Mouse (Mus musculus) brain, embryonic 14.5 days (tissue): Measurements from ENCODE around the gene Zfp652. TPM values are rescaled to one million over a fixed set of nuclear protein-coding genes. Genes with fewer than 3 reads are reported as not detected.
A peak's percentile ranks its signal among the peaks of the same experiment; 100 is the strongest.

Experiments
- DNase-seq: peaks from one replicate; pipeline ENCODE4 v3.0.0-alpha.2; 2011; ENCODE audit warnings: low read depth
- CTCF ChIP-seq: fragments of 200-500 bp; IDR thresholded peaks from 2 replicates; pipeline ENCODE4 v1.5.1; 2012; ENCODE audit warnings: inconsistent platforms, mild to moderate bottlenecking, moderate library complexity, borderline replicate concordance; ENCODE audit not compliant: insufficient read depth, insufficient read length; ENCODE audit errors: extremely low read depth
- POLR2A ChIP-seq: fragments of 200-500 bp; IDR thresholded peaks from 2 replicates; pipeline ENCODE4 v1.6.1; 2012; ENCODE audit warnings: mild to moderate bottlenecking, inconsistent platforms, borderline replicate concordance; ENCODE audit not compliant: poor library complexity, insufficient read depth, insufficient read length, severe bottlenecking; ENCODE audit errors: extremely low read depth
- polyA plus RNA-seq: library from polyadenylated mRNA; depleted of rRNA; stranded (reverse); fragments of >200 nt; gene quantifications from 2 replicates; pipeline ENCODE4 v1.2.3, GENCODE M21; 2012

Gene Zfp652
- polyA plus RNA-seq, 1 experiment, result 35.9 TPM

DNA sequence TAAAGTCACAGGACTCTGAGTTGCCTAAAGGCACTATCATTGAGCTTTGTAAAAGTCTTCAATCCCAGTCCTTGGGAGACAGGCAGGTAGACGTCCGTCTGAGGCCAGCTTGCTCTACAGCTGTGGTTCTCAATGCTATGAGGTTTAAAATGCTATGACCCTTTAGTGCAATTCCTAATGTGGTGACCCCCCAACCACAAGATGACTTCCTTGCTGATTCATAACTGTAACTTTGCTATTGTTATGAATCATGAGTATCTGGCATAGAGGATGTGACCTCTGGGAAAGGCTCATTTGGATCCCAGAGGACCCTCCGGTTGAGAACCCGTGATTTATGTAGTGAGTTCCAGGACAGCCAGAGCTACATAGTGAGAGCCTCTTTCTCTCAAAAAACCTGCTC is 66.9 kb downstream of the Zfp652 start:
- DNase-seq, result no peak
- TF ChIP-seq POLR2A (no peak), CTCF (no peak)

DNA sequence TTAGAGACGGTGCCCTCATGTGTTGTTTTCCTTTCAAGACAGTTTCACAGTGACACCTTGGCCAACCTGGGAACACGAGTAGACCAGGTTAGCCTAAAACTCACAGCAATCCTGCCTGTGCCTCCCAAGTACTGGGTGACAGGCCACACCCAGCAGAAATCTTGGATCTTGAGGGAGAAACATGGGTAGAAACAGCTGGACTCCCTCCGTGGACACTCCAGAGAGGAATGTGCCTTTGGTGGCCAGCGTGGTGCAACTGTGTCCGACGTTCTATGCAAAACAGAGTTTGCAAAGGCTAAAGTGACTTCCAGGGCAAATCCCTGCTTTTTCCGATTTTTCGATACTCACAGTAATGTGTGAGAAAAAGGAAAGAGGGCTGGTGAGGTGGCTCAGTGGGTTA is 68.0 kb downstream of the Zfp652 start:
- DNase-seq, result no peak
- no peak for TF ChIP-seq POLR2A
- TF ChIP-seq CTCF, result no peak

DNA sequence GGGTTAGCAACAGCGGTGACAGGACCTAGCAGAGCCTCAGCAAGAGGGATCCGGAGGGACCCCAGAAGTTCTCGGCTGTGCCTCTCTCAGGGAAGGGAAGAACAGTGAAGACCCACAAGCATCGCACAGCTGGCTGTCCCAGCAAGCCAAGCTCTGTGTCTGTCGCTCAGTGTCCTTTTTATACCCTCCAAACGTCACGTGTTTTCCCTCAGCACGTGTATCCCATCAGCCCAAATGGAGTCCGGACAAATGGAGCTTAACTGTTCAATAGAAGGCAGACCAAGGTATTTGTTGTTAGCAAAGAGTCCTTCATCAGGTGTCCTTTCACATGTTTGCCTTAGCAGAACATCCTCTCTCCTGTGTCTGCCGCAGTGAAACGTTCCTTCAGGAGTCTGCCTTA is 69.1 kb downstream of the Zfp652 start:
- no peak for DNase-seq
- TF ChIP-seq CTCF (no peak), POLR2A (no peak)

DNA sequence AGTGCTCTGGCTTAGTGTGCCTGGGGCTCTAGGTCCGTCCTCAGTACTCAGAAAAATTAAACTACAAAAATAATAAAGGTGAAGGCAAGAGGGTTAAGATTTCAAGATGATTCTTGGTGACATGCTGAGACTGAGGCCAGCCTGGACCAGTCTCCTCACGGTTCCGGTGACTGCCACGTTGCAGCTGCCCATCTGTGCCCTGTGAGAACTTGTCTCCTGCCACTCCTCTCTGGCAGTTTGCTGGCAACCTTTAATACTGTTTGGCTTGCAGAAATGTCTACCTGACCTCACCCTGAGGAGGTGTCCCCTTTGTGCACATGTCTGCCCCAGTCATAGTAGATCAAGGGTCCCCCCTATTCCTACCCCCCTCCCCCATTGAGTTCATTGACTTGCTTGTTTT is 71.0 kb downstream of the Zfp652 start:
- DNase-seq, result no peak
- TF ChIP-seq POLR2A, result no peak
- no peak for TF ChIP-seq CTCF

DNA sequence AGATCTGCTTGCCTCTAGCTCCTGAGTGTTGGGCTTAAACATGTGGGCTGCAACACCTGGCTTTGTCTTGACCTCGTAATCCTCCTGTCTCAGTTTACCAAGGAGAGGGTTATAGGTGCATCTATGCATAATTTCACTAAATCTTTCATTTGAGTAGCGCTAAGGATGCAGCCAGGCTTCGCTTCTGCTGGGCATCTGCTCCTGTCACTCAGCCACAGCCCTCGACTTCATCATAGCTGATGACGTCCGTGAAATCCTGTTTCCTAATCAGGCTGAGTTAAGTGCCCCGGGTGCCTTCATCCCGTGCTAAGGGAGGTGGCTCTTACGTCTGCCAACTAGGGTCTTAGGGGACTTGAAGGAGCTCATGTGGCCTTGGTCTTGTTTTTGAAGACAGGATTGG is 71.5 kb downstream of the Zfp652 start:
- TF ChIP-seq POLR2A (no peak), CTCF (no peak)
- DNase-seq, result no peak

DNA sequence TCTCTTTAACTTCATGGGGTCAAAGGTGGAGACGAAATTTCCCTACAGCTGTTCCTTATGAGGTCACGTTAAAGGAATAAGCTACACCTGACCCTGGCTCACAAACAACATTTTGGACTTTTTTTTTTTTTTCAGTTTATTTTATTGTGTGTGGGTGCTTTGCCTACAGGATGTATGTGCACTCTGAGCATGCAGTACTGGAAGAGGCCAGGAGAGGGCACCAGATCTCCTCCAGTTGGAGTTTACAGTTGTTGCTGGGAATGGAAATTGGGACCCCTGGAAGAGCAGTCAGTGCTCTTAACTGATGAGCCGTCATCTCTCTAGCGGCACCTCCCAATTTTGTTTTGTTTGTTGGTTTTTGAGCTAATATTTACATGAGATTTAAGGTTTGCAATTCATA is 73.2 kb downstream of the Zfp652 start:
- DNase-seq, result no peak
- TF ChIP-seq CTCF (peak; percentile 40; the same call in 1 of the 2 replicates), POLR2A (no peak)

DNA sequence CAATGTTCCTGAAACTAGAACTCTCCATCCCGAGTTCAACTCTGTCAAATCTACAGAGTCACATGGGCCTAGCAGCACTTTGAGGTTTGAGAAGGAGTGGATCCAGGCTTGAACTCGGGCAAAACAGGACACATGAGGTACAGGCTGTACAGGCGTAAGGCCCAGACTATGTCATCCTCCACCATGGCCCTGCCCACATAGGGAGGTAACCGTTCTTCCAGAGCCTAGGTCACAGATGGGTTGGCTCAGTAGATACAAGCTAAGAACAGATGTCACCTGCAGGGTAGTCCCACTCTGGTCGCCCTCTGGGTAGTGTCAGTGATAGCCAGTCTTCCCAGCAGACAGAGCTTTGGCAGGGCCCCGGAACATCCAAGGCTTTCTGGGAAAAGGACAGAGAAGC is 74.0 kb downstream of the Zfp652 start:
- no peak for TF ChIP-seq CTCF
- no peak for TF ChIP-seq POLR2A
- no peak for DNase-seq

DNA sequence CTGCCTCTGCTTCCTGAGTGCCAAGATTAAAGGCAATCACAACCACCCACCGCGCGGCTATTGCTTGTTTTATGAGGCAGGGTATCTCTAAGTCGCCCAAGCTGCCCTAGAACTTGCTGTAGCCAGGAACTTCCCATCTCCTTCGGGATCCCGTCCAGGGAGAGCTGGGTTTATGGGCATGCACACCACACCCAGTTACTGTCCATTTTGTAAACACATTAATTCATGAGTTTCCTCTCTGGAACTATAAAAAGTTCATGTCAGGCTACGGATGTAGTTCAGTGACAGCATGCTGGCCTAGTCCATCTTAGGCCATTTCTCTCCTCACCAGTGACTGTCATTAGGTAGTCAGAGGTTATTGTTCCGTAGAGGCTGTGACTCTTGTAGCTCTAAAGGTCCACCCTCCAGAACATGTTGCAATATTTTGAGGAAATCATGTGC is 77.0 kb downstream of the Zfp652 start:
- DNase-seq, result no peak
- no peak for TF ChIP-seq POLR2A
- TF ChIP-seq CTCF, result no peak

DNA sequence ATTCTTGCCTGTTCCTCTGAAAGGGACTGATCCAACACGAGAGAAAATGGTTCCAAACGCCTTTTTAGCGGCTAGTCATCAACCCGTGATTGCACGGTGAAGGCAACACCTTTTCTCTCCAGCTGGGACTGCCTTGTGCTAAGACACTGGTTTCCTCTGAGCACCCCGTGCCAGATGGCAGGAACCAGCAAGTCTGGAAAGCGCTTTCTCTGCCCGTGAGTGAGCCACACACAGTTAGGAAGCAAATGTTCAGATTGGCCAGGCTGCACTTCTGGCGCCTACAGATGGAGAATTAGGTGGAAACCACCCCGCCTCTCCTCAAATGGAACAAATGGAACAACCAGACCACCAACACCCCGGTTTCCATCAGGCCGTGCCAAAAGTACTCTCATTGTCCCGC is 79.3 kb downstream of the Zfp652 start:
- DNase-seq, result peak; percentile 65

DNA sequence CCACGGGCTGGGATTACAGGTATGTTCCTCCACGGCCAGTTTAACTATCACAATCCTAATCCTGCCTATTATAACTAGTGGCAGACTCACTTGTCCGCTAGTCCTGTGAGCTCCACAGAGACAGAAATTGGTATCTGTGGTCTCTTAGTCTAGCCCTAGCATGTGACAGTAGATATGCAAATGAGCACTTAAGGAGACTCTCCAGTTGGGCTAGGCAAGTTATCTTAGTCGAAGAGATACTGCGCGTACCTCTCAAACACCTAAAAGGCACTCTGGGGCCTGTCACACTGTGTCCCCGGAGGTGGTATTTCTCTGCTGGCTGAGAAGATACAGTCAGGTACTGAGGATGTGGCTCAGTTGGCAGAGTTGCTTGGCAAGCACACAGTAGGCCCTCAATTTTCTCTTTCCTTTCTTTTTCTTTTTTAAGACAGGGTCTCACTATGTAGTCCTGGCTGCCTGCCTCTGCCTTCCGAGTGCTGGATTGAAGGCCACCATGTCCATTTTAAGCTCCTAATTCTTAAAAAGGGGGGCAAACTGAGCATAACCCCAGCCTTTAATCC is 80.6 kb downstream of the Zfp652 start:
- no peak for TF ChIP-seq CTCF
- no peak for TF ChIP-seq POLR2A
- DNase-seq, result no peak

More for the DNA sequence above, 79.3 kb downstream of the Zfp652 start:
- no peak for TF ChIP-seq POLR2A
- TF ChIP-seq CTCF, result no peak

DNA sequence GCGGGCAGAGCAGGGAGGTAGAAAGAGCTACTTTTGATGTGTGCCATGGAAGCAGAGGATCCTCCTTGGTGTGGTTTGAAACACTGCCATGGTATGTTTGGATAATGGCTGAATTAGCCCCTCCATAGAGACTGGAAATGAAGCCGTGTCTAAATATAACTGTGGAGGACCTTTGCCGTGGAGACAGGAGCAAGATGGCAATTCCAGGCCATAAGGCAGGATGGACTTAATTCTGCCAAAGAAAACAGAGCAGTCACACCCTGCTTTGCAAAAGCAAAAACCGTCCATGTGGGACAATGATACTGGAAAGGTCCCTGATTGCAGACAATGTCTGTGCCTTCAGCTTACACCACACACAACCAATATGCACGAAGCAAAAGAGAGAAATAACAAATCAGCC is 81.7 kb downstream of the Zfp652 start:
- DNase-seq, result no peak
- TF ChIP-seq CTCF, result no peak
- no peak for TF ChIP-seq POLR2A

DNA sequence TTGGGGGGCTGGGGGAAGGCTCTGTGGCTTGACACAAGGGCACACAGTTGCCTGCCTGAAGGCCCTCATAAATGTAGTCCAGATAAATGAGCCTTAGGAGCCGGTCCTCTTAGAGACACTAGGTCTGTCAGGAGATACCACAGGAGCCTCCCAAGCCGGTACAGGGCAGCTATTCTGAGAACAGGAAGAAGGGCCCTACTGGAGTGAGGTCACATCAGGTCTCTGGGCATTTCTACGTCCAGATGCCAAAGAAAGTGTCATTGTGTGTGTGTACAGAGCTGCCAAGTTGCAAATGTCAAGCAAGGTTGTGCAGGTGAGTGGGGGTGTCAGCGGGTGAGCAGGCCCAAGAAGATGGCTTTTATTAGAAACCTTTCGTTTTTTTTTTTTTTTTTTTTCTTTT is 83.1 kb downstream of the Zfp652 start:
- DNase-seq, result no peak
- TF ChIP-seq POLR2A, result no peak
- no peak for TF ChIP-seq CTCF
